Mouse (Mus musculus) myocyte (in vitro differentiated cells): ENCODE measurements around the gene Serpinb6c.

Source experiments
- CEBPB ChIP-seq: IDR thresholded peaks from 2 replicates; pipeline ENCODE4 v1.6.1; 2011; ENCODE audit warnings: mild to moderate bottlenecking, moderate library complexity; ENCODE audit not compliant: poor library complexity, insufficient read depth, severe bottlenecking
- MAX ChIP-seq: IDR thresholded peaks from one replicate; pipeline ENCODE4 v1.6.1; 2011; ENCODE audit warnings: low read depth, mild to moderate bottlenecking, control low read depth
- POLR2A ChIP-seq: IDR thresholded peaks from one replicate; pipeline ENCODE4 v1.6.1; 2011; ENCODE audit warnings: low read depth, mild to moderate bottlenecking, control low read depth, moderate library complexity; ENCODE audit not compliant: insufficient read length
- POLR2AphosphoS2 ChIP-seq: IDR thresholded peaks from one replicate; pipeline ENCODE4 v1.6.1; 2011; ENCODE audit warnings: low read depth, control low read depth; ENCODE audit not compliant: insufficient read length
- REST ChIP-seq: IDR thresholded peaks from one replicate; pipeline ENCODE4 v1.6.1; 2011; ENCODE audit warnings: mild to moderate bottlenecking, control low read depth, moderate library complexity; ENCODE audit not compliant: insufficient read depth, insufficient read length
- TCF12 ChIP-seq: IDR thresholded peaks from one replicate; pipeline ENCODE4 v1.6.1; 2011; ENCODE audit warnings: mild to moderate bottlenecking, control low read depth; ENCODE audit not compliant: poor library complexity, insufficient read depth, severe bottlenecking

DNA sequence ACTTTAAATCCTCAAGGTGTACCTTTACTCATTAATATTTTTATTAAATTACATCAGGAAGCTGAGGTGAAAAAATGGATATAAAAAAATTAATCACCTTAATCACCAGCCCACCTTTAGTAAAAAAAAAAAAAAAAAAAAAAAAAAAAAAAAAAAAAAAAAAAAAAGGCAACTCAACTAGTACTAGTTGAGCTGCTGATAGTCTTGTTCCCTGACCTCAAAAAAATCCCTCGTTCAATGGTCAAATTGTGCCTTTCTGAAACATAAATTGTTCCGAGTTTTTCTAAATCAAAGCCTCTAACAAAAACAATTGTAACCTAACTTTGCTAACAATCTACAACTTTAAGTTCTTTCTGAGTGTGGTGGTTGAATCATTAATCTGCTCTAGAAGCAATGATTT lies 74.8 kb downstream of the Serpinb6c start:
- TF ChIP-seq POLR2A (no peak), MAX (no peak), REST (no peak), CEBPB (no peak), TCF12 (no peak), POLR2AphosphoS2 (no peak)
